Mouse (Mus musculus) forebrain, embryonic 11.5 days (tissue): ENCODE measurements around the gene Ubap1l. TPM values are rescaled to one million over a fixed set of nuclear protein-coding genes. Genes with fewer than 3 reads are reported as not detected.

Experiments used
- ATAC-seq: fragments of 200-750 bp; cut with Nextera tagmentation; replicated peaks from 2 replicates; pipeline ENCODE4 v1.8.0; 2017; ENCODE audit warnings: moderate TSS enrichment; ENCODE audit not compliant: low FRiP score
- DNase-seq: peaks from one replicate; pipeline ENCODE4 v3.0.0-alpha.2; 2017; ENCODE audit warnings: low spot score
- H3K27ac ChIP-seq: fragments of 300-500 bp; sonication (generic); 2 replicates; pipeline ENCODE4 v1.5.1; 2014; ENCODE audit warnings: low read depth, low read length
- H3K27me3 ChIP-seq: fragments of 300-500 bp; sonication (generic); 2 replicates; pipeline ENCODE4 v1.6.1; 2014; ENCODE audit warnings: mild to moderate bottlenecking, low read length, mixed read lengths; ENCODE audit not compliant: control insufficient read depth, insufficient read depth
- H3K36me3 ChIP-seq: fragments of 300-500 bp; sonication (generic); 2 replicates; pipeline ENCODE4 v1.6.1; 2014; ENCODE audit warnings: mild to moderate bottlenecking, low read length, moderate library complexity, mixed read lengths; ENCODE audit not compliant: control insufficient read depth, insufficient read depth
- H3K4me1 ChIP-seq: fragments of 300-500 bp; sonication (generic); replicated peaks from 2 replicates; pipeline ENCODE4 v1.6.1; 2014; ENCODE audit warnings: low read length, mixed read lengths; ENCODE audit not compliant: control insufficient read depth, insufficient read depth
- H3K4me2 ChIP-seq: fragments of 300-500 bp; sonication (generic); 2 replicates; pipeline ENCODE4 v1.6.1; 2014; ENCODE audit warnings: low read depth, mild to moderate bottlenecking, low read length, moderate library complexity, mixed read lengths; ENCODE audit not compliant: severe bottlenecking
- H3K4me3 ChIP-seq: fragments of 300-500 bp; sonication (generic); 2 replicates; pipeline ENCODE4 v1.5.1; 2014; ENCODE audit warnings: low read depth, low read length
- H3K9ac ChIP-seq: fragments of 300-500 bp; sonication (generic); 2 replicates; pipeline ENCODE4 v1.6.1; 2014; ENCODE audit warnings: low read length
- H3K9me3 ChIP-seq: fragments of 300-500 bp; sonication (generic); 2 replicates; pipeline ENCODE4 v1.6.1; 2016; ENCODE audit warnings: low read length, mixed read lengths; ENCODE audit not compliant: control insufficient read depth
- WGBS: fragments of 180-500 bp; shearing (Covaris S2); extraction: QIAGEN DNeasy Blood & Tissue Kit; methylation state at CpG from one replicate; pipeline ENCODE4 v1.1.7; 2014; 5-methylcytosine and 5-hydroxymethylcytosine counted together
- polyA plus RNA-seq: library from polyadenylated mRNA; unstranded; fragments of >200 nt; fragmentation: Nextera tagmentation; extraction: Ambion mirVana; gene quantifications from 2 replicates; pipeline ENCODE4 v1.2.1, GENCODE M21; 2014

The Ubap1l gene
- polyA plus RNA-seq, 1 experiment from 2014 or later = 0.52 TPM

DNA sequence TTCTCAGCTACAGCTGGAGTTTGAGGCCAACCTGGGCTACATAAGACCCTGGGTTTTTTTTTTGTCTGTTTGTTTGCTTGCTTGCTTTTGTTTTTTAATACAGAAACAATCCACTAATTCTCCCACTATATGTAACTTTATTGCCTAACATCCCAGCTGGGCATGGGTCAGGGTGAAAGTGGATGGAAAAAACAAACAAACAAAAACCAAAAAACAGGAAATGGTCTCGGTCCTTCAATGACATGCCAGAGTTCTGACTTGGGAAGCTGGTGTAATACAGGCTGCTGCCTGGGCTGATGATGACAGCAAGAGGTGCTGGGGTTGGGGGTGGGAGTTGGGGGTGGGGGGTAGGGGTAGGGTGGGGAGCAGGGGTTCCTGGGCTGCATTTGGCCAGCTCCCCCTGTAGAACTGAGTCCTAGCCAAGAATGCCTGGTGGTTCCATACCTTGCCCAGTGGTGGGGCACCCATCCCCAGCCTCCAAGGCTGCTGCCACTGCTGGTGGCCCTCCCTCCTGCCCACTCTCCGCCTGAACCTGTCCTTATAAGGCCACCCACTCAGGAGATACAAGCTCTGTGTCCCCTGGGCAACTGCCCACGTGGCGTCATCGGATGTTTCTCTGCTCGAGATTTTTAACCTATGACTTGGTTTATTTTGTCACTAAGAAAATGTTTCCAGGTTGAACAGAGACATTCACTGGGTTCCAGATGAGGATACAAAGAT, 21.4 kb downstream of the Ubap1l start:
- Histone ChIP-seq H3K9ac (no peak overlapping the region), H3K4me2 (no peak overlapping the region), H3K36me3 (no peaks in the 10 kb centered on the region), H3K4me1 (0 out of 2 replicates have a peak, but pooled peaks cover 4% of the 10 kb centered on the region), H3K9me3 (no peaks in the 10 kb centered on the region), H3K4me3 (no peak overlapping the region), H3K27ac (no peak overlapping the region), H3K27me3 (no peaks in the 10 kb centered on the region)
- WGBS = 73% methylated on average over 6 of the region's 6 CpGs
- DNase-seq (no peak), ATAC-seq (no peak)

DNA sequence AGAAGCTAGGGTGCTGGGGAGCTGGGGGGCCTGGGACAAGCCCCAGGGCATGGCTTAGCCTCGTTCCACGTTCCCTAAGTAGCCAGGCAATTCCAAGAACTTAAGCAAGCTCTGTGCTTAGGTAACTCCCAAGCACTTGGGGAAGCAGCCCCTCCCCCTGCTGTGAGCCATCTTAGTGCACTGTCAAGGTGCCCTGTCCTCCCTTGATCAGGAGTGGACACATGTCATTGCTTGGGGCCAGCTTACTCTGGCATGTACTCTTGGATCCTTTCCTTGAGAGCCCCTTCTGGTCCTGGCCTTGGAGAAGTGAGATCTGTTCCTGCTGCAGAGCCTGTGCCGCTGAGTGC, 21.9 kb downstream of the Ubap1l start:
- Histone ChIP-seq H3K4me2 (no peak overlapping the region), H3K4me1 (0 out of 2 replicates have a peak, but pooled peaks cover 4% of the 10 kb centered on the region), H3K9me3 (no peaks in the 10 kb centered on the region), H3K36me3 (no peaks in the 10 kb centered on the region), H3K9ac (no peak overlapping the region), H3K27ac (no peak overlapping the region), H3K4me3 (no peak overlapping the region), H3K27me3 (no peaks in the 10 kb centered on the region)
- no peak for ATAC-seq
- 48% methylated on average over 3 of the region's 3 CpGs for WGBS
- no peak for DNase-seq

DNA sequence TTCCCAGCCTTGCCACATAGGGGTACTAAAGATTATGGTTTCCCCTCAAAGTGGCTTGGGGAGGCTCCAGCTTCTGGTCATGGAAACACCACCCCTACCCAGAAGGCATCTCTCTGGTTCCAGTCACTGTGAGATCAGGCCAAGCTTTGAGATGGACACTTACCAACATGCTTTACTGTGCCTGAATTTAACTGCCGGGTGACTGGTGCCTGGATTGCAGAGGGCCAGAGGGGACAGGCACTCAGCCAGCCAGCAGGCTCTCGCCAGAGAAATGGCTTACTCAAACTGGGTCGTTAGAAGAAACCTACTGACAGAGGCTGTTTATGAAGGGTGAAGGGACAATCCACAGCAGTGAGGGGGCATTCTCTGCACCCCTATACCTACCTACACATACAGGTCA, 23.4 kb downstream of the Ubap1l start:
- Histone ChIP-seq H3K27ac (no peak overlapping the region), H3K4me2 (no peak overlapping the region), H3K9ac (no peak overlapping the region), H3K4me3 (no peak overlapping the region), H3K4me1 (0 out of 2 replicates have a peak, but pooled peaks cover 4% of the 10 kb centered on the region), H3K9me3 (no peaks in the 10 kb centered on the region), H3K27me3 (no peaks in the 10 kb centered on the region), H3K36me3 (no peaks in the 10 kb centered on the region)
- DNase-seq (no peak), ATAC-seq (no peak)
- 68% methylated on average over 3 of the region's 3 CpGs for WGBS

DNA sequence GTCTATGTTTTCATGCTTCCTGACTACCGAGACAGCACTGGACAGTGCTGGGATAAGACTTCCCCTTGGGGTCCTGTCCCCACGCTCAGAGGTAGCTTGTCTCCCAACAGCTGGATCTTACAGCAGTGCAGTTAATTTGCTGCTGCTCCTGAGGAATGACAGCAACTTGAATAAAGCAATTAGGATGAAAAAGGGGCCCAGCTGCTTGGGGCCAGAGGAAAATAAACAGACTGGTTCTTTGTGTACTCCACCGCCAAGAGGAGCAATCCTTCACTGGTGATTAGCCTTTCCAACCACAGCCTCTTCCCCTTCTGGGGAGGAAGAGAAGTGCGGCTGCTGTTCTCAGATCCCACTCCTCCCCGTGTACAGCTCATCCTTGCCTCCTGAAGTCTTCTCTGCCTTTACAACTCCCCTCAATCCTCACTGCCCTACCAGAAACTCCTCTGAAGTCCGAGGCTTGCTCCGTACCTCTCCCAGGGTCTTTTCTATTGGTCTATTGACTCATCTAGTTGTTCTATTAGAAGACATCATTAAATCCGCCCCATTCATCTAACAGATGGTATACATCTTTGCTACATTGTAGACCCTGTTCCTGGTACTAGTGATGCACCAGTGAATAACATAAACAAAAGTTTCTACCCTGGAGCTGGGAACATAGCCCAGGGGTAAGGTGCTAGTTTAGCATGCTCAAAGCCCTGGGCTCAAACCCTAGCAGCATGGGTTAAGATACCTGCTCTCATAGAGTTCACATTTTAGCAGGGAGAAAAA, 25.7 kb downstream of the Ubap1l start:
- Histone ChIP-seq H3K4me2 (no peak overlapping the region), H3K4me3 (no peak overlapping the region), H3K4me1 (0 out of 2 replicates have a peak, but pooled peaks cover 4% of the 10 kb centered on the region), H3K27ac (0 out of 2 replicates have a peak overlapping the region, but pooled peaks have one; percentile 12), H3K36me3 (no peaks in the 10 kb centered on the region), H3K27me3 (peaks cover 17% of the 10 kb centered on the region), H3K9me3 (no peaks in the 10 kb centered on the region), H3K9ac (no peak overlapping the region)
- 34% methylated on average over 8 of the region's 8 CpGs for WGBS
- ATAC-seq = no peak
- DNase-seq = no peak

DNA sequence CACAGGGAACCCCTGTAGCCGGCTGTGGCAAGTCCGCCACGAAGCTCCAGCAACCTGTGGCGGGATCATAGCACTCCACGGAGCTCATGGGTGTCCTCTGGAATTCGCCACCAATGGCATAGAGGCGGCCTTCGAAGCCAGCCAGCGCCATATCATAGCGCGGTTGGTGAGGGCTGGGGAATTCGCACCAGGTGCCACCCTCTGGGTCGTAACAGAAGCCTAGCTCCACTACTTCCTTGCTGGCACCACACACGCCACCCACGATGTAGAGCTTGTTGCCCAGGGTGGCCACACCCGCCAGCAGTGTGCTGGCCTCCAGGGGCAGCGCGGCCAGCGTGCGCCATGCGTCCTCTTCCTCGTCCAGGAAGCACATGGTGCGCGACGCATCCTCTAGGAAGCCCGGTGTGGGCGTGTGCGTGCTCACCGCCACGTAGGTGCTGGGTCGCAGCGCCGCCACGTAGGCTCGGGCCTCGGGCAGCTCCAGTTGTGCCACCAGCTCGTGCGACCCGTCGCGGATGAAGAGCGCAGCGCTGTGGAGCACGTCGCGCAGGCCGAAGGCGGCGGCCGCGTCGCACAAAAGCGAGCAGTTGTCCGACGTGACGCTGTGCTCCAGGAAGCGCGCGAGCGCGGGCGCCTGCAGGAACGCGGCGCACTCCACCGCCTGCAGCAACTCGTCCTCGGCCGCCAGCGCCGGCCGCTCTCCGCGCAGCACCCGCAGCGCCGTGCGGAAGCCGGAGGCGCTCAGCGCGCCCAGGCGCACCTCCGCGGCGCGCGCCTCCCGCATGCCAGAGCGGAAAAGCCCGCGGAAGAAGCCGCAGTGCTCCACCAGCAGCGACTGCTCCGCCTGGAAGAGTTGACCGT, 30.1 kb downstream of the Ubap1l start:
- peak overlapping the region; percentile 27 for H3K9ac ChIP-seq
- H3K4me2 ChIP-seq = peak overlapping the region; percentile 51
- 0 out of 2 replicates have a peak, but pooled peaks cover 4% of the 10 kb centered on the region for H3K4me1 ChIP-seq
- 0 out of 2 replicates have a peak, but pooled peaks have one; percentile 12 for ATAC-seq
- 18% methylated on average over 96 of the region's 96 CpGs for WGBS
- H3K27me3 ChIP-seq = peaks cover 30% of the 10 kb centered on the region
- no peak overlapping the region for H3K27ac ChIP-seq
- peak; percentile 62 for DNase-seq
- no peaks in the 10 kb centered on the region for H3K36me3 ChIP-seq
- no peaks in the 10 kb centered on the region for H3K9me3 ChIP-seq
- peak overlapping the region; percentile 34 for H3K4me3 ChIP-seq

DNA sequence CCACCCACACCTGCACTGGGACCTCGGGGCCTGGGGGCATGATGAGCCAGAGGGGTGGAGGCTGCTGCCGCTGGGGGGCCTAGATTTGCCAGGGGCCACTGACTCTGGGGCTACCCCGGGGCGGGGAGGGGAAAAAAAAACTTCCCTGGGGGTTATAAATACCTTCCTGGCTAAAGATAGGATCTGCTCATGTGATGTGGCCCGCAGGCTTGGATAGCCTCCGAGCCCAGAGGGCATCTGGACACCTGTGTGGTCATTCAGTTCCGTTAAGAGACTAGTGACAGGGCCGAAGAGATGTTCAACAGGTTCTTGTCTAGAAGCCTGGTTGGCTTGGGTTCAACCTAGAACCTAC, 30.7 kb downstream of the Ubap1l start, which contains the start of gene Kbtbd13:
Gene Kbtbd13, minus strand, starts transcription at position 40 of the 352 bp plus-strand sequence.
- DNase-seq = no peak
- Histone ChIP-seq H3K27ac (no peak within 1 kb of the TSS), H3K4me3 (peak within 1 kb of the TSS; percentile 34), H3K27me3 (peaks cover 30% of the 10 kb centered on the region), H3K36me3 (no peaks in the 10 kb centered on the region), H3K4me2 (peak within 1 kb of the TSS; percentile 51), H3K9me3 (no peaks in the 10 kb centered on the region), H3K9ac (peak within 1 kb of the TSS; percentile 27), H3K4me1 (no peaks in the 10 kb centered on the region)
- no peak for ATAC-seq
- WGBS = 40% methylated on average over 8 of the region's 8 CpGs

DNA sequence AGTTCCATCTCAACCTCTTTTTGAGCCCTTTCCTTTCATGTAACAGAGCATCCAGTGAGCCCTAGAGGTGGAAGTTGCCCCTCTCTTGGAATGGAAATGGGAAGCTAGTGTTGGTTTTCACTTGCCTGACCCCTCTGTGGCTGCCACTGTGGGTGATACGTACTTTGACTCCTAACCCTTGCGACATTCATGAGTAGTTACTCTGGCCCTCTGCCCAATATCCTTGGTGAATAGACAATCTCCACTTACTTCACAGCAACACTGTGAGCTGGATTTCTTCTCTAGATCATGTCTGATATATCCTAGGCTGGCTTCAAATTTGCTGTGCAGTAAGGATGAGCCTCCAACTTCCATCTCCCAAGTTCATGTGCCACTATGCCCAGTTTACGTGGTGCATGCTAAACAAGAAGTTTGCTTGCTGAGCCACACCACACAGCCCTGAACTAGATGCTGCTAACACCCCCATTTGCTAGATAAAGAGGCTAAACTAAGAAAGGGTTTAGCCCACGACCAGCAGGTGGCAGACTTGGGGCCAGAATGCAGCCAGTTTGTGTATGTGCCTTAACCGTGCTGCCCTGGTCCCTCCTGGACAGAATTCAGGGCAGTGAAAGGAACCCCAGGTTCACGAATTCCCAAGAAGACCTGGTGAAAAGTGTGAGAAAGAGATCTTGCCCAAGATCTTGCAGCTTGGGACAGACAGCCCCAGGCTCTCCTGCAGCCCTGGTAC, 32.0 kb downstream of the Ubap1l start:
- ATAC-seq (no peak), DNase-seq (peak; percentile 81)
- Histone ChIP-seq H3K36me3 (no peaks in the 10 kb centered on the region), H3K9me3 (no peaks in the 10 kb centered on the region), H3K4me1 (no peaks in the 10 kb centered on the region), H3K4me2 (no peak overlapping the region), H3K9ac (no peak overlapping the region), H3K27ac (no peak overlapping the region), H3K4me3 (no peak overlapping the region), H3K27me3 (peaks cover 30% of the 10 kb centered on the region)
- WGBS = 28% methylated on average over 6 of the region's 6 CpGs

DNA sequence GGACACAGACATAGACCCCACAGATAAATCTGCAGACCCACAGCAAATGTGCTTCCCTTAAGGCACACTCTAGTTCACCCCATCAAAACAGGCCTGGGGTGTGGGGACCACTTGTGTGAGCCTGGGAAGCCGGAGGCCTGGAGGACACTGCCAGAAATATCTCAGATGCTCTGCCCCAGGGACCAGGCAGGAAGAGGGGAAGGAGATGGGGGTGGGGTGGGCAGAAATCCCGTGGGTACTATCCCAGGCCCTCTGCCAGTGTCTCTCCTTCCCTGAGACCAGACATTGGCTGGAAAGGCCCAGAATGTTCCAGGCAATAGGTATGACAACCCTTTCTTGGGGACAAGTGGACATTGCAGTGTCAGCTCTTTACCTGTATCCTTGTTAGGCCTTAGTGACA, 32.8 kb downstream of the Ubap1l start:
- H3K4me1 ChIP-seq = 0 out of 2 replicates have a peak, but pooled peaks cover 3% of the 10 kb centered on the region
- H3K36me3 ChIP-seq = no peaks in the 10 kb centered on the region
- no peak for DNase-seq
- 62% methylated on average over 2 of the region's 2 CpGs for WGBS
- no peak overlapping the region for H3K4me3 ChIP-seq
- H3K27me3 ChIP-seq = peaks cover 30% of the 10 kb centered on the region
- H3K9ac ChIP-seq = no peak overlapping the region
- no peak for ATAC-seq
- no peak overlapping the region for H3K27ac ChIP-seq
- no peak overlapping the region for H3K4me2 ChIP-seq
- no peaks in the 10 kb centered on the region for H3K9me3 ChIP-seq
